Mouse (Mus musculus): ENCODE measurements around the gene Triobp.

DNA sequence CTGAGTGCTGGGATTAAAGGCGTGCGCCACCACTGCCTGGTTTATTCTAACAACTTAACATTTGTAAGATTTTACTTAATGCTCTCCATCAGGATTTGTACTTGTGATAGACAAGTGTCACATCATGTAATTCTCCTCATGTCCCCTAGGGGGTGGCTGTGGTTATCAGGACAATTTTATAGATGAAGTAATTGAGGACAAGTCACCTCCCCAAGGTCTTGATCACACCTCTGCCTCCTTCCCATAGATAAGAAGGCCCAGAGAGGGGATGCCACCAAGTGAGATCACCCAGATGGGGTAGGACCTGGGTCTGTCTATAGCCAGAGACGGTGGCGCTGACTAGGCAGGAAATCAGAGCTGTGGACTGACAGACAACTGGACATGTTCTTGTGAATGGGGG is 8.8 kb downstream of the Triobp start:
- TF ChIP-seq CTCF (IDR thresholded peaks at IDR 0.05; ENCODE audit: control insufficient read depth, insufficient read depth, insufficient read length) (no peak), MYOD1 (IDR thresholded peaks at IDR 0.05; ENCODE audit: control insufficient read depth, insufficient read length, low read depth) (no peak), USF1 (IDR thresholded peaks at IDR 0.05; ENCODE audit: low read depth) (no peak), MAX (IDR thresholded peaks at IDR 0.05) (no peak), MYOG (IDR thresholded peaks at IDR 0.05; ENCODE audit: control insufficient read depth, extremely low read depth, insufficient read length) (no peak), CEBPB (IDR thresholded peaks at IDR 0.05; ENCODE audit: low read depth) (no peak)

Measured in C2C12 (cell line).